Mouse (Mus musculus): ENCODE measurements around the gene Rubcn. TPM values are rescaled to one million over a fixed set of nuclear protein-coding genes. Genes with fewer than 3 reads are reported as not detected.
"Not testable (repeated sequence)": the region's sequence is repeated elsewhere in the genome, so short reads cannot be mapped to it uniquely, and the experiment has no call there.

Gene Rubcn
- polyA plus RNA-seq (2015; fragmentation: Nextera tagmentation; extraction: Ambion mirVana), result 22.7 and 24.2 TPM in 2 replicates

DNA sequence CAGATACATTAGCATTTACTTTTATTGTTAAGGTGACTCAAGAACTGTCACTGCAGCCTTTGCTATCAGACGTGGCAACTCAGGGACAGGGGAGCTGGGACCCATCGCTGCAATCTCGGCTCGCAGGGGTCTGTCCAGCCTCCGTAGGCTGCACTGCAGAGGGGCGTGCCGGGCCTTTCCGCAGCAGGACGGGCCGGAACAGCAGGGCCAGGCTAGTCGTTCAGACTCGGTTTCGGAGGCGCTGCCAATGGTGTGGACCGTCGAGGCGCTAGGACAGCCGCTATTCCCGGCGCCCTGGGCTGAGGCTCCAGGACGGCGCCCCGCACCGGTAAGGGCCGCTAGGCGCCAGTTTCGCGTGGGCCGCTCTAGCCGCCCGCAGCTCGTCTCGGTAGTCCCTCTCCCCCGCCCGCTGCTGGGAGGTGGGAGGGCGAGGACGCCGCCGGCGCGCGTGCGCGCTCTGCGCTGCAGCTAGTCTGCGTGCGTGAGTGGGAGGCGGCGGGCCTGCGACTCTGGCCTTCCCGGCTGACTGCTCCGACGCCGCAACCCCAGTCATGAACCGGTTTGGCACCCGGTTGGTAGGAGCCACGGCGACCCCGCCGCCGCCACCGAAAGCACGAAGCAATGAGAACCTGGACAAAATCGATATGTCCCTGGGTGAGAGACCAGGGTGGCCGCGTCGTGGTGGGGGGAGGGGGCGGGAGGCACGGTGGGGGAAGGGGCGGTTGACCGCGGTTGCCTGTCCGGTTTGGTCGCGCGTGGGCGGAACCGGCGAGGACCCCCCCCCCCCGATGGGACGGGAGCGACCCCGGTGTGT lies at the start of gene Rubcn, which contains the start of gene Fyttd1:
Rubcn (minus strand) TSS at position 424 of the 814 bp plus-strand sequence.
Fyttd1 (plus strand) TSS at position 158 of the 814 bp plus-strand sequence.
- H3K4me2 ChIP-seq, result peak within 1 kb of the TSS; percentile 75
- peak within 1 kb of the TSS; percentile 92 for H3K27ac ChIP-seq
- H3K9ac ChIP-seq, result peak within 1 kb of the TSS; percentile 82
- peaks cover 20% of the 10 kb centered on the region for H3K4me1 ChIP-seq
- under 1% methylated on average over 57 of the region's 83 CpGs for WGBS
- H3K4me3 ChIP-seq, result peak within 1 kb of the TSS; percentile 87
- peak; percentile 96 for ATAC-seq (ENCODE audit: insufficient number of reproducible peaks, low FRiP score, low TSS enrichment, low read depth)
- H3K27me3 ChIP-seq, result no peaks in the 10 kb centered on the region
- no peaks in the 10 kb centered on the region for H3K36me3 ChIP-seq
- H3K9me3 ChIP-seq, result no peaks in the 10 kb centered on the region

DNA sequence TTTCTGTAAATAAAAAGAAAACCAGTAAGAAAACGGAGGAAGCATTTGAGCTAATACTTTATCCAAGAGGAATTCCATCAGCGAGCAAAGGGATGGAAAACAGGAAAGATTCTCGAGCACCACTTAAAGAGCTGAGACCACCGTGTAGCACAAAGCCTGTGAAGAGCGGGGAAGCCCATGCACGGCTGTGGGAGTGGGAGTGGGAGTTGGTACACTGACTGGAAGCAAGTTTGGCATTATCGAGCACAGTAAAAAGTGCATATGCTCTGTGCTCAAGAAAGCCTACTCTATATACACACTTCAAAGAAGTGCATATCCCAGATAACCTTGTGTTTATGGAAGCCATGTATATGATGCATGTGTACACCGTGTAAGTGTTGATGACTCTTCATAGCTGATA lies 49.5 kb upstream of the Rubcn start:
- Histone ChIP-seq H3K4me2 (no peak overlapping the region), H3K4me1 (no peaks in the 10 kb centered on the region), H3K9me3 (no peaks in the 10 kb centered on the region), H3K27ac (no peak overlapping the region), H3K27me3 (no peaks in the 10 kb centered on the region), H3K4me3 (no peak overlapping the region), H3K9ac (no peak overlapping the region), H3K36me3 (peaks cover 14% of the 10 kb centered on the region)
- WGBS, result 87% methylated on average over 8 of the region's 8 CpGs
- ATAC-seq (ENCODE audit: insufficient number of reproducible peaks, low FRiP score, low TSS enrichment, low read depth), result no peak

GRCm38 (mm10) chr16:32926629-32927028 lies 49.1 kb upstream of the Rubcn start:
- not testable (repeated sequence) for ATAC-seq (ENCODE audit: insufficient number of reproducible peaks, low FRiP score, low TSS enrichment, low read depth); H3K27ac ChIP-seq; H3K4me2 ChIP-seq; H3K27me3 ChIP-seq; H3K9ac ChIP-seq; H3K4me1 ChIP-seq; H3K9me3 ChIP-seq; H3K4me3 ChIP-seq
- H3K36me3 ChIP-seq, result peaks cover 14% of the 10 kb centered on the region
- 88% methylated on average over 9 of the region's 9 CpGs for WGBS

DNA sequence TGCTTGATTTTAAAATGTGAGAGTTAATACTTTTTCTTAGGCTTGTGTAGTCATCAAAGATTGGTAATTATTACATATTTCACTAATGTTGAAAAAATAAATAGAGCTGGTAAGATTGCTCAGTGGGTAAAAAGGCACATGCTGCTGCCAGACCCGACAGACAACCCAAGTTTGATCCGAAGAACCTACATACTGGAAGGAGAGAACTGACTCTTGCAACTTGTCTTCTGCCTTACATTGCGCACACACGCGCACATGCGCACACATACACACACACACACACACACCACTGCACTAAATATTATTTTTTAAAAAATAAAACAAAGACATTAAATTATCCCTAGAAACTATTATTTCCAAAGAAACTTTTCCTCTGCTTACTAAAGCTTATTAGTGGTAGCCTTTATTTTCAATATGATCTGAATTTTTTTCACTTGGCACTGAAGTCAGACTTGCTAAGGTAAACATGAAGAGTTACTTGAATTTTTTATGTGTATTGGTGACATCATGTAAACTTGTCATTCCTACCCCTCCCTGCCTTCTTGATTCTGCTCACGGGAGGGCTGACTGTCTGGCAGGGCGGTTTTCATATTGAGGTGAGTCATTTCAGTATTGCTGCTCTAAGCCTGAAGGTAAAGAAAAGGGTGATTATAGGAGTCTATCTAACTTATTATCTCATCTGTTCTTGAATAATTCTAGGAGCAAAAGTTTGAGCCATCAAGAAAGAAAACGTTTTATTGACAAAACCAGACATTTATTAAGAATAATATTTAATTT lies 37.9 kb upstream of the Rubcn start:
- peak overlapping the region; percentile 76 for H3K4me2 ChIP-seq
- 67% methylated on average over 9 of the region's 9 CpGs for WGBS
- no peak overlapping the region for H3K27ac ChIP-seq
- peaks cover 5% of the 10 kb centered on the region; the same call in 1 of the 2 replicates for H3K4me1 ChIP-seq
- ATAC-seq (ENCODE audit: insufficient number of reproducible peaks, low FRiP score, low TSS enrichment, low read depth), result no peak
- H3K9me3 ChIP-seq, result no peaks in the 10 kb centered on the region
- no peak overlapping the region for H3K9ac ChIP-seq
- no peaks in the 10 kb centered on the region for H3K27me3 ChIP-seq
- peak overlapping the region; percentile 85; the same call in 1 of the 2 replicates for H3K4me3 ChIP-seq
- no peaks in the 10 kb centered on the region for H3K36me3 ChIP-seq

DNA sequence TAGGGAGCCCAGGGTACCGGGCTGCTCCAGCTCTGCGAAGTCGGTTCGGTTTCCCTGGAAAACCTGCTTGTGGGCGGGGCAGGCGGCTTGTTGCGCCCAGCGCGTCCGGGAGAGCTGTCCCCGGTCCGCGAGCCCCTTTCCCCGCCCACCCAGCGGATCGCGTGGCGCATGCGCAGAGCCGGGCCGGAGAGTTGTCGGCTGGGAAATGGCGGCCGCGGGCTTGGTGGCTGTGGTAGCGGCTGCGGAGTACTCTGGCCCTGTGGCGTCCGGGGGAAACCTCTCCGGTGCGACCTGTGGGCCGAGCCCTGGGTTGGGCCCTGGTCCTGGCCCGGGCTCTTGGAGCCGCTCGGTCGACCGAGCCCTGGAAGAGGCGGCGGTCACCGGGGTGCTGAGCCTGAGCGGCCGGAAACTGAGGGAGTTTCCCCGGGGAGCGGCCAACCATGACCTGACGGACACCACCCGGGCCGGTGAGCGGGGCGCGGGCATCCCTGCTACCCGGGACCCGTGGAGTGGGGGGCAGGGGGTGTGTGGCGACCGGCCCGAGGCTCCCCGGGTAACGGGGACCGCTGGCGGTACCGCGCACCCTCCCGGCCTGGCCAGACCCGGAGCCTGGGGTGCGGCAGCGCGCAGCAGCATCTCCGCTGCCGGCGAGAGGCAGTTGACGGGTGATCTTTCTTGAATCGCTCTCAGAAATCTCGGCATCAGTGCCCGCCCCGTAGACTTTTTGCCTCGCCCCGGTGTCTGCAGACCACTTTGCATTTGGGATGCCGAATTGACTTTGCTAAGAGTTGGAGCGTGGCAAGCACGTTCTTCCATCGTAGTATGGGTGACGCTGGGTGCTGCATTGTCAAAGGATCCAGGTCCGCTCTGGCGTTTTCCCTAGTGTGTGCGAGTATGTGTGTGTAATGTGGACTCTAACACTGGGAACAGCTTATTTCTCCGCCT lies 36.6 kb upstream of the Rubcn start, which contains the start of gene Lrch3:
Lrch3 (plus strand) TSS at position 164 of the 945 bp plus-strand sequence.
- peak within 1 kb of the TSS; percentile 91 for H3K27ac ChIP-seq
- H3K4me3 ChIP-seq, result peak within 1 kb of the TSS; percentile 85
- H3K4me1 ChIP-seq, result peaks cover 5% of the 10 kb centered on the region; the same call in 1 of the 2 replicates
- under 1% methylated on average over 85 of the region's 85 CpGs for WGBS
- ATAC-seq (ENCODE audit: insufficient number of reproducible peaks, low FRiP score, low TSS enrichment, low read depth), result peak; percentile 89
- H3K9me3 ChIP-seq, result no peaks in the 10 kb centered on the region
- no peaks in the 10 kb centered on the region for H3K27me3 ChIP-seq
- peak within 1 kb of the TSS; percentile 93 for H3K9ac ChIP-seq
- no peaks in the 10 kb centered on the region for H3K36me3 ChIP-seq
- peak within 1 kb of the TSS; percentile 76 for H3K4me2 ChIP-seq

DNA sequence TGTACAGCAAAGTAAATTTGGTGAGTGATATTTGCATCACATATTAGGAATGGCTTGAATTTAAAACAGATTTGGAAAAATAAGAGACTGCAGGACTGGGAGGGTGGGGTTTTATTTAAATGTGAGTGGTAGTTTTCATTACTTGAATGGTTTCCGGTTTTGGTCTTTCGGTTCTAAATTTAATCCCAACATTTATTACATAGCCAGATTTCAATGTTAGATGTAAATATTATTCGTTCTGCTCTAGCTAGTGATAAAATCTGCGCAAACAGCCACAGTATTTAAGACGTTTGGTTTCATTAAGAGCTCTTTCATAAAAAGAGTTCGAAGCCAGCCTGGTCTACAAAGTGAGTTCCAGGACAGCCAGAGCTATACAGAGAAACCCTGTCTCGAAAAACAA lies 35.6 kb upstream of the Rubcn start:
- Histone ChIP-seq H3K4me2 (peak overlapping the region; percentile 76), H3K27me3 (no peaks in the 10 kb centered on the region), H3K9ac (no peak overlapping the region), H3K9me3 (no peaks in the 10 kb centered on the region), H3K4me3 (0 out of 2 replicates have a peak overlapping the region, but pooled peaks have one; percentile 85), H3K36me3 (0 out of 2 replicates have a peak, but pooled peaks cover under 1% of the 10 kb centered on the region), H3K4me1 (peaks cover 5% of the 10 kb centered on the region; the same call in 1 of the 2 replicates), H3K27ac (no peak overlapping the region)
- 53% methylated on average over 7 of the region's 7 CpGs for WGBS
- ATAC-seq (ENCODE audit: insufficient number of reproducible peaks, low FRiP score, low TSS enrichment, low read depth), result no peak

DNA sequence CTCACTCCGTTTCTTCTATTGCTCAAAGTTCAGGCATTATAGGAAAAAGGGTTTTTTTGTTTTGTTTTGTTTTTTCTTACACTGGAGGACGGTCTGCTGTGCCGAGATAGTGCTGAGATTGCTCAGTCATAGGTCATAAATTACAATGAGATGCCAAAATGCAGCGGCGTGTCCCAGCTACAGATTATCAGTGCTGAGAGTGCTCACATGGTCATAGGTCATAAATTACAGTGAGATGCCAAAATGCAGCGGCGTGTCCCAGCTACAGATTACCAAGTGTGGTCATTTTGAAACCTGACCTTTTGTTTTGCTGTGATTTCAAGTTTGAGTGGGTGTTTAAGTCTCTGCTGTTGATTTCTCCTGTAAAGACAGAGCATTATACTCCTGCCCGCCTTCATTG lies 29.2 kb upstream of the Rubcn start:
- Histone ChIP-seq H3K36me3 (peaks cover 24% of the 10 kb centered on the region), H3K4me3 (no peak overlapping the region), H3K4me2 (no peak overlapping the region), H3K9ac (no peak overlapping the region), H3K27me3 (no peaks in the 10 kb centered on the region), H3K9me3 (no peaks in the 10 kb centered on the region), H3K4me1 (no peaks in the 10 kb centered on the region), H3K27ac (no peak overlapping the region)
- ATAC-seq (ENCODE audit: insufficient number of reproducible peaks, low FRiP score, low TSS enrichment, low read depth), result no peak
- 74% methylated on average over 8 of the region's 8 CpGs for WGBS

GRCm38 (mm10) chr16:32906186-32906585 lies 28.6 kb upstream of the Rubcn start:
- Histone ChIP-seq H3K4me2 (no peak overlapping the region), H3K36me3 (peaks cover 25% of the 10 kb centered on the region), H3K9me3 (no peaks in the 10 kb centered on the region), H3K4me1 (no peaks in the 10 kb centered on the region), H3K27me3 (no peaks in the 10 kb centered on the region), H3K4me3 (no peak overlapping the region), H3K27ac (no peak overlapping the region), H3K9ac (no peak overlapping the region)
- WGBS, result 75% methylated on average over 2 of the region's 2 CpGs
- ATAC-seq (ENCODE audit: insufficient number of reproducible peaks, low FRiP score, low TSS enrichment, low read depth), result no peak

GRCm38 (mm10) chr16:32902051-32902428 lies 24.5 kb upstream of the Rubcn start:
- no peak overlapping the region for H3K9ac ChIP-seq
- peaks cover 48% of the 10 kb centered on the region for H3K36me3 ChIP-seq
- no peak for ATAC-seq (ENCODE audit: insufficient number of reproducible peaks, low FRiP score, low TSS enrichment, low read depth)
- H3K4me3 ChIP-seq, result no peak overlapping the region
- no peaks in the 10 kb centered on the region for H3K27me3 ChIP-seq
- 67% methylated on average over 3 of the region's 3 CpGs for WGBS
- no peak overlapping the region for H3K27ac ChIP-seq
- no peak overlapping the region for H3K4me2 ChIP-seq
- no peaks in the 10 kb centered on the region for H3K4me1 ChIP-seq
- no peaks in the 10 kb centered on the region for H3K9me3 ChIP-seq

- no peak overlapping the region for H3K4me3 ChIP-seq
- no peak overlapping the region for H3K9ac ChIP-seq
- no peaks in the 10 kb centered on the region for H3K9me3 ChIP-seq
- H3K36me3 ChIP-seq, result peaks cover 44% of the 10 kb centered on the region
- H3K4me1 ChIP-seq, result no peaks in the 10 kb centered on the region
- no peak overlapping the region for H3K27ac ChIP-seq
- no peaks in the 10 kb centered on the region for H3K27me3 ChIP-seq
- H3K4me2 ChIP-seq, result no peak overlapping the region
- 74% methylated on average over 2 of the region's 2 CpGs for WGBS
- ATAC-seq (ENCODE audit: insufficient number of reproducible peaks, low FRiP score, low TSS enrichment, low read depth), result no peak
Measured at GRCm38 (mm10) chr16:32901360-32902050, 23.9 kb upstream of the Rubcn start.

GRCm38 (mm10) chr16:32896126-32896525 lies 18.6 kb upstream of the Rubcn start:
- ATAC-seq (ENCODE audit: insufficient number of reproducible peaks, low FRiP score, low TSS enrichment, low read depth), result no peak
- no peaks in the 10 kb centered on the region for H3K4me1 ChIP-seq
- H3K4me3 ChIP-seq, result no peak overlapping the region
- no peak overlapping the region for H3K4me2 ChIP-seq
- peaks cover 57% of the 10 kb centered on the region for H3K36me3 ChIP-seq
- no peak overlapping the region for H3K9ac ChIP-seq
- H3K27me3 ChIP-seq, result no peaks in the 10 kb centered on the region
- H3K9me3 ChIP-seq, result no peaks in the 10 kb centered on the region
- no peak overlapping the region for H3K27ac ChIP-seq
